Mouse (Mus musculus) cortical plate, adult 2 months (tissue): Measurements from ENCODE around the gene Dnah6. TPM values are rescaled to one million over a fixed set of nuclear protein-coding genes. Genes with fewer than 3 reads are reported as not detected.

ENCODE experiments used
- H3K27ac ChIP-seq: fragments of 200-500 bp; 2 replicates; pipeline ENCODE4 v1.5.1; 2012; ENCODE audit warnings: low read length, control low read depth, inconsistent platforms; ENCODE audit not compliant: insufficient read depth
- H3K4me1 ChIP-seq: fragments of 200-500 bp; 2 replicates; pipeline ENCODE4 v1.6.1; 2011; ENCODE audit warnings: low read length; ENCODE audit not compliant: control insufficient read depth, insufficient read depth
- H3K4me3 ChIP-seq: fragments of 200-500 bp; 2 replicates; pipeline ENCODE4 v1.5.1; 2011; ENCODE audit warnings: mild to moderate bottlenecking, low read length, control low read depth; ENCODE audit not compliant: insufficient read depth
- CTCF ChIP-seq: fragments of 200-500 bp; IDR thresholded peaks from 2 replicates; pipeline ENCODE4 v1.5.1; 2011; ENCODE audit warnings: mild to moderate bottlenecking, control low read depth, low read length; ENCODE audit not compliant: insufficient read depth; ENCODE audit errors: extremely low read depth
- POLR2A ChIP-seq: fragments of 200-500 bp; IDR thresholded peaks from 2 replicates; pipeline ENCODE4 v1.6.1; 2011; ENCODE audit warnings: mild to moderate bottlenecking, low read length, control low read depth; ENCODE audit not compliant: insufficient read depth; ENCODE audit errors: extremely low read depth
- polyA plus RNA-seq: library from polyadenylated mRNA; depleted of rRNA; stranded (reverse); fragments of >200 nt; gene quantifications from 2 replicates; pipeline ENCODE4 v1.2.3, GENCODE M21; 2012

Dnah6 gene
- polyA plus RNA-seq, 1 experiment, result 0.35 TPM

GRCm38 (mm10) chr6:73113365-73113764 is 108.1 kb downstream of the Dnah6 start:
- TF ChIP-seq POLR2A, result no peak
- no peak for TF ChIP-seq CTCF
- H3K27ac ChIP-seq, result no peak overlapping the region
- no peaks in the 10 kb centered on the region for H3K4me1 ChIP-seq
- no peak overlapping the region for H3K4me3 ChIP-seq

GRCm38 (mm10) chr6:73093133-73093532 is 128.3 kb downstream of the Dnah6 start:
- TF ChIP-seq CTCF (no peak), POLR2A (no peak)
- Histone ChIP-seq H3K27ac (no peak overlapping the region), H3K4me1 (no peaks in the 10 kb centered on the region), H3K4me3 (no peak overlapping the region)

- Histone ChIP-seq H3K4me1 (no peaks in the 10 kb centered on the region), H3K27ac (no peak overlapping the region), H3K4me3 (no peak overlapping the region)
- no peak for TF ChIP-seq POLR2A
- no peak for TF ChIP-seq CTCF
Measured at GRCm38 (mm10) chr6:73090836-73091235, 130.6 kb downstream of the Dnah6 start.

GRCm38 (mm10) chr6:73082571-73082970 is 138.9 kb downstream of the Dnah6 start:
- Histone ChIP-seq H3K27ac (no peak overlapping the region), H3K4me1 (no peaks in the 10 kb centered on the region), H3K4me3 (no peak overlapping the region)
- TF ChIP-seq POLR2A, result no peak
- TF ChIP-seq CTCF, result no peak

GRCm38 (mm10) chr6:73072093-73072786 is 149.2 kb downstream of the Dnah6 start:
- no peak overlapping the region for H3K4me3 ChIP-seq
- TF ChIP-seq POLR2A (no peak), CTCF (no peak)
- H3K27ac ChIP-seq, result no peak overlapping the region
- H3K4me1 ChIP-seq, result no peaks in the 10 kb centered on the region

- no peak for TF ChIP-seq CTCF
- Histone ChIP-seq H3K4me3 (no peak overlapping the region), H3K27ac (no peak overlapping the region)
Measured at GRCm38 (mm10) chr6:73071214-73071613, 150.2 kb downstream of the Dnah6 start.

GRCm38 (mm10) chr6:73070663-73071062 is 150.8 kb downstream of the Dnah6 start:
- no peak overlapping the region for H3K27ac ChIP-seq
- no peak overlapping the region for H3K4me3 ChIP-seq
- no peaks in the 10 kb centered on the region for H3K4me1 ChIP-seq
- TF ChIP-seq POLR2A, result no peak
- no peak for TF ChIP-seq CTCF

More at GRCm38 (mm10) chr6:73071214-73071613, 150.2 kb downstream of the Dnah6 start:
- no peaks in the 10 kb centered on the region for H3K4me1 ChIP-seq

GRCm38 (mm10) chr6:73064551-73064950 is 156.9 kb downstream of the Dnah6 start:
- TF ChIP-seq POLR2A (no peak), CTCF (no peak)
- H3K27ac ChIP-seq, result no peak overlapping the region
- H3K4me1 ChIP-seq, result no peaks in the 10 kb centered on the region

GRCm38 (mm10) chr6:73059596-73060121 is 161.8 kb downstream of the Dnah6 start:
- H3K4me1 ChIP-seq, result no peaks in the 10 kb centered on the region; the same call in 1 of the 2 replicates
- no peak for TF ChIP-seq POLR2A
- TF ChIP-seq CTCF, result no peak
- no peak overlapping the region for H3K27ac ChIP-seq
- H3K4me3 ChIP-seq, result no peak overlapping the region

More at GRCm38 (mm10) chr6:73064551-73064950, 156.9 kb downstream of the Dnah6 start:
- H3K4me3 ChIP-seq, result no peak overlapping the region

- Histone ChIP-seq H3K4me3 (no peak overlapping the region), H3K27ac (no peak overlapping the region), H3K4me1 (no peaks in the 10 kb centered on the region; the same call in 1 of the 2 replicates)
- no peak for TF ChIP-seq CTCF
- TF ChIP-seq POLR2A, result no peak
Measured at GRCm38 (mm10) chr6:73059162-73059561, 162.3 kb downstream of the Dnah6 start.

GRCm38 (mm10) chr6:73055347-73055746 is 166.1 kb downstream of the Dnah6 start:
- no peak overlapping the region; the same call in 1 of the 2 replicates for H3K27ac ChIP-seq
- H3K4me1 ChIP-seq, result no peaks in the 10 kb centered on the region; the same call in 1 of the 2 replicates
- TF ChIP-seq POLR2A (no peak), CTCF (no peak)
- no peak overlapping the region for H3K4me3 ChIP-seq
